Mouse (Mus musculus) hindbrain, postnatal 0 days (tissue): ENCODE data around the gene Gng12. TPM values are rescaled to one million over a fixed set of nuclear protein-coding genes. Genes with fewer than 3 reads are reported as not detected.

Source experiments
- ATAC-seq: fragments of 200-750 bp; cut with Nextera tagmentation; 2 replicates; pipeline ENCODE4 v1.8.0; 2017; ENCODE audit warnings: mild to moderate bottlenecking, moderate TSS enrichment, moderate library complexity
- DNase-seq: peaks from one replicate; pipeline ENCODE4 v3.0.0-alpha.2; 2015; ENCODE audit warnings: low spot score
- H3K27ac ChIP-seq: fragments of 300-500 bp; sonication (generic); 2 replicates; pipeline ENCODE4 v1.5.1; 2014; ENCODE audit warnings: mild to moderate bottlenecking
- H3K27me3 ChIP-seq: fragments of 300-500 bp; sonication (generic); 2 replicates; pipeline ENCODE4 v1.6.1; 2014; ENCODE audit warnings: low read length, mixed read lengths; ENCODE audit not compliant: insufficient read depth
- H3K36me3 ChIP-seq: fragments of 300-500 bp; sonication (generic); 2 replicates; pipeline ENCODE4 v1.6.1; 2014; ENCODE audit warnings: low read length, mixed read lengths; ENCODE audit not compliant: insufficient read depth
- H3K4me1 ChIP-seq: fragments of 300-500 bp; sonication (generic); 2 replicates; pipeline ENCODE4 v1.6.1; 2014; ENCODE audit warnings: antibody characterized with exemption, low read length, mixed read lengths; ENCODE audit not compliant: insufficient read depth
- H3K4me2 ChIP-seq: fragments of 300-500 bp; sonication (generic); 2 replicates; pipeline ENCODE4 v1.6.1; 2014; ENCODE audit warnings: low read depth, mild to moderate bottlenecking, low read length, moderate library complexity, mixed read lengths
- H3K4me3 ChIP-seq: fragments of 300-500 bp; sonication (generic); 2 replicates; pipeline ENCODE4 v1.5.1; 2014; ENCODE audit warnings: low read length
- H3K9ac ChIP-seq: fragments of 300-500 bp; sonication (generic); replicated peaks from 2 replicates; pipeline ENCODE4 v1.6.1; 2014; ENCODE audit warnings: mild to moderate bottlenecking, low read length, moderate library complexity, mixed read lengths
- H3K9me3 ChIP-seq: fragments of 300-500 bp; sonication (generic); 2 replicates; pipeline ENCODE4 v1.6.1; 2016; ENCODE audit warnings: low read length, mixed read lengths
- CTCF ChIP-seq: IDR thresholded peaks from 2 replicates; pipeline ENCODE4 v1.5.1; 2016; ENCODE audit warnings: antibody characterized with exemption, control low read depth, low read depth
- WGBS: fragments of 180-500 bp; shearing (Covaris S2); extraction: QIAGEN DNeasy Blood & Tissue Kit; methylation state at CpG from one replicate; pipeline ENCODE4 v1.1.7; 2014; 5-methylcytosine and 5-hydroxymethylcytosine counted together
- polyA plus RNA-seq: library from polyadenylated mRNA; unstranded; fragments of >200 nt; fragmentation: Nextera tagmentation; extraction: Ambion mirVana; gene quantifications from 2 replicates; pipeline ENCODE4 v1.2.1, GENCODE M21; 2015
- total RNA-seq: library from RNA; depleted of rRNA; stranded (reverse); fragments of >200 nt; gene quantifications from 2 replicates; pipeline ENCODE4 v1.2.3, GENCODE M21; 2014

Gene Gng12
- total and polyA plus RNA-seq, 2 experiments from 2014 or later: 43.5 to 91.4 TPM

- Histone ChIP-seq H3K9ac (no peak overlapping the region), H3K9me3 (no peaks in the 10 kb centered on the region), H3K4me1 (no peaks in the 10 kb centered on the region), H3K27me3 (no peaks in the 10 kb centered on the region), H3K4me3 (no peak overlapping the region), H3K4me2 (no peak overlapping the region), H3K36me3 (no peaks in the 10 kb centered on the region), H3K27ac (no peak overlapping the region)
- WGBS: 75% methylated on average over 2 of the region's 2 CpGs
- ATAC-seq: peak; percentile 62; the same call in 1 of the 2 replicates
- peak; percentile 53 for TF ChIP-seq CTCF
- DNase-seq: peak; percentile 17
These were observed 32.9 kb downstream of the Gng12 start for GRCm38 (mm10) chr6:66928972-66929645.

- Histone ChIP-seq H3K4me3 (no peak overlapping the region), H3K27me3 (no peaks in the 10 kb centered on the region), H3K9ac (no peak overlapping the region), H3K9me3 (no peaks in the 10 kb centered on the region), H3K36me3 (no peaks in the 10 kb centered on the region), H3K27ac (no peak overlapping the region), H3K4me1 (no peaks in the 10 kb centered on the region), H3K4me2 (no peak overlapping the region)
- no peak for DNase-seq
- 56% methylated on average over 7 of the region's 7 CpGs for WGBS
- no peak for TF ChIP-seq CTCF
- no peak for ATAC-seq
These were observed 33.5 kb downstream of the Gng12 start for GRCm38 (mm10) chr6:66929694-66930093.

- ATAC-seq: peak; percentile 88
- WGBS: 48% methylated on average over 4 of the region's 4 CpGs
- Histone ChIP-seq H3K36me3 (no peaks in the 10 kb centered on the region), H3K4me3 (no peak overlapping the region), H3K9me3 (no peaks in the 10 kb centered on the region), H3K9ac (no peak overlapping the region), H3K4me2 (no peak overlapping the region), H3K27me3 (no peaks in the 10 kb centered on the region), H3K27ac (peak overlapping the region; percentile 51; the same call in 1 of the 2 replicates), H3K4me1 (0 out of 2 replicates have a peak, but pooled peaks cover 3% of the 10 kb centered on the region)
- DNase-seq: peak; percentile 57
- no peak for TF ChIP-seq CTCF
These were observed 36.1 kb downstream of the Gng12 start for GRCm38 (mm10) chr6:66932206-66932819.

DNA sequence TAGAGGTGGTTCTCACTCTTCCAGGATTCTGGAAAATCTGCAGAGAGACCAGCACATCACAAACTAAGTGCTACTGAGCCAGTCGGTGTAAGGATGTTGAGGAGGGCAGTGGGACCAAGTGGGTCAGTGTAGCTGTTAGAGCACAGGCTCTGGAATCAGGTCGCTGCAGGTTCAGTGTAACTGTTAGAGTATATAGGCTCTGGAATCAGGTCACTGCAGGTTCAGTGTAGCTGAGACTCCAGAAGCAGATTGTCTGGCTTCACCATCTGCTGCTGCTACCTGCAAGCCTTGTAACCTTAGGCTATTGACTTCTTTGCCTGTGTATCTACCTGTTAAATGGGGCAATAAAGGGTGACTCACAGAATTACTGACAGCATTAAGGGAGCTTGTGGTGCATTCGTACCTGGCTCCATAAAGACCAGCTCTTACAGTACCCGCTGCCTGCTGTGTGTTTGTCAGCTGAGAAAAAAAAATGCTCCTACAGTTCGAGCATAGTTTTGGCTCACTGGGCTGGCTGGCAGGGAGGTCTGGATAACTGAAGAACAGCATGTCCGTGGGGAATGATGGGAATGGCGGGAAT lies 44.5 kb downstream of the Gng12 start:
- Histone ChIP-seq H3K27ac (no peak overlapping the region), H3K36me3 (no peaks in the 10 kb centered on the region), H3K9me3 (no peaks in the 10 kb centered on the region), H3K4me3 (no peak overlapping the region), H3K9ac (no peak overlapping the region), H3K27me3 (no peaks in the 10 kb centered on the region), H3K4me1 (peaks cover 4% of the 10 kb centered on the region), H3K4me2 (no peak overlapping the region)
- ATAC-seq (no peak), DNase-seq (no peak)
- no peak for TF ChIP-seq CTCF
- WGBS: 60% methylated on average over 7 of the region's 7 CpGs

DNA sequence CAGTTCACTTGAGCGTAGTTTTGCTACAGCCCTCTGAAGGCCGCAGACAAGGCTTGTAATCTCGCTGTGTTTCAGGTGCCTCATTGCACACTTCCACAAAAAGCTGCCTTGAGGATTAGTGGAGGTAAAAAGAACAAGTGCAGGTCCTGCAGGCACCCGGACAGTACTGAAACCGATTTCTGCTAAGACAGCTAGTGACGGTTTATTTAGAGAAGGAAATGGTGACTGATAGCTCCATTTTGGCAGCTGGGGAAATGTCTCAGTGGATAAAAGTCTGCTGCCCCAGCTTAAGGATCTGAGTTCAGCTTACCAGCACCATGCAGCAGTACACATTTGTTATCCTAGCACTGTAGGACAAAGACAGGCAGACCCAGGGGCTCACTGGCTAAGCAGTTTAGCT lies 45.6 kb downstream of the Gng12 start:
- H3K4me1 ChIP-seq: peaks cover 4% of the 10 kb centered on the region
- H3K27ac ChIP-seq: no peak overlapping the region
- no peak overlapping the region for H3K4me2 ChIP-seq
- no peak for ATAC-seq
- no peaks in the 10 kb centered on the region for H3K36me3 ChIP-seq
- no peaks in the 10 kb centered on the region for H3K9me3 ChIP-seq
- no peaks in the 10 kb centered on the region for H3K27me3 ChIP-seq
- DNase-seq: no peak
- 64% methylated on average over 6 of the region's 6 CpGs for WGBS
- TF ChIP-seq CTCF: no peak
- H3K4me3 ChIP-seq: no peak overlapping the region
- H3K9ac ChIP-seq: no peak overlapping the region

GRCm38 (mm10) chr6:66942826-66943225 lies 46.6 kb downstream of the Gng12 start:
- Histone ChIP-seq H3K27ac (no peak overlapping the region), H3K4me3 (no peak overlapping the region), H3K9ac (no peak overlapping the region), H3K27me3 (no peaks in the 10 kb centered on the region), H3K9me3 (no peaks in the 10 kb centered on the region), H3K4me1 (peaks cover 4% of the 10 kb centered on the region), H3K36me3 (no peaks in the 10 kb centered on the region), H3K4me2 (no peak overlapping the region)
- TF ChIP-seq CTCF: no peak
- ATAC-seq (no peak), DNase-seq (no peak)
- 69% methylated on average over 4 of the region's 4 CpGs for WGBS
